Comparison of ENCODE assay signal across 9 mouse cellular contexts in the genomic region with DNA sequence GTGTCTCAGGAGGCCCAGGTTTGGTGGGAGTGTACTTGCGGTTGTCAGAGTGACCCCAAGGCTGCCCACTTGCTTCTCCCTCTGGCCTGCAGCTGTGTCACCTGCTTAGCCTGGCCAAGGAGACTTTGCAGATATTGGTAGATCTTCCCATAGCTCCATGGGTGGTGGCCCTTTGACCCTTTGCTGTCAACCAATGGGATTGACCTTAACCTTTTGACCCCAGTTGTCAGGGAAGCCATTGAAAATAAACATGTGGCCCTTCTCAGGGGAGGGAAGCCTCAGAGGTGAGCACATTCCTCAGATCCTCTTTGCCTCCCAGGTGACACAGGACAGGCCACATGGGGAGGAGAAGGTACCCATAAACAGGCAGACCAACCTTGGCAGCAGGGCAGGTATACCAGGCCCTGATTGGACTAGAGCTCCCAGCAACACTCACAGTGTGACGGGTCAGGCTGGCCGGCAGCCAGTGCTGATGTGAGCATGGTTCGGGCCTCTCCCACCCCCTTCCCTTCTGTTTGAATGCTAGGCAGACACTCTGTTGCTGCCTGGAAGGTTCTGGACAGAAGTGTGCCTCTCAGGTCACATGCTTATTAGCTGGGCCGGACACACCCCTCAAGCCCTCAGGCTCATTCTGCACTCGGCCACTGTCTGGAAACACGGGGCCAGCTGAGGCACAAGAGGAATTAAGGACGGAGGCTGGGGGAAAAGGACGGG. TPM values are rescaled to one million over a fixed set of nuclear protein-coding genes. Genes with fewer than 3 reads are reported as not detected.
DNase-seq lines count a peak whose midpoint lies in the region; ATAC-seq and TF ChIP-seq lines count a peak whose summit lies in the region.
"Had no signal": no experiment of that assay in that cellular context is flagged by ENCODE, and none has a peak within 500 bp of the region (broad histone marks: within the 10 kb centered on the region; RNA-seq: fewer than 3 reads in every experiment).

No protein-coding gene starts in this region.

- TF ChIP-seq POLR2A in heart, adult 2 months (IDR thresholded peaks at IDR 0.05; ENCODE audit: insufficient read depth, low read depth, low read length): no peak
- TF ChIP-seq POLR2A in ES-Bruce4 (IDR thresholded peaks at IDR 0.05; ENCODE audit: insufficient read depth, low read length): no peak

- H3K27ac ChIP-seq in heart, embryonic 16.5 days (ENCODE audit: low read length): no peak overlapping the region
- H3K27ac ChIP-seq in heart, adult 2 months: no peak overlapping the region; the same call in 1 of the 2 replicates
- H3K27ac ChIP-seq in ES-Bruce4 (ENCODE audit: insufficient read depth, low read length): no peak overlapping the region
- H3K27ac ChIP-seq: macrophage had no signal

- no peaks in the 10 kb centered on the region for H3K9me3 ChIP-seq in heart, embryonic 16.5 days (replicated peaks; ENCODE audit: control insufficient read depth, low read length)
- H3K9me3 ChIP-seq in ES-Bruce4 (replicated peaks; ENCODE audit: control insufficient read depth, insufficient read depth, low read length, poor library complexity, severe bottlenecking): no peaks in the 10 kb centered on the region

- H3K4me2 ChIP-seq in heart, embryonic 16.5 days (ENCODE audit: low read depth, low read length): no peak overlapping the region

- no peak for DNase-seq in heart, adult 2 months
- peak; percentile 71 for DNase-seq in cerebellum, adult 9-10 months
- DNase-seq in kidney, postnatal 10 days: peak; percentile 88
- DNase-seq in urinary bladder, postnatal 36 days (ENCODE audit: low spot score in 2 of 2): no peak
- DNase-seq in left cerebral cortex, adult 18-20 months (ENCODE audit: low spot score in 2 of 2): no peak

- no peak overlapping the region for H3K9ac ChIP-seq in heart, embryonic 16.5 days (ENCODE audit: low read length)
- no peak overlapping the region for H3K9ac ChIP-seq in heart, adult 2 months (ENCODE audit: low read depth, low read length)
- H3K9ac ChIP-seq in ES-Bruce4 (ENCODE audit: low read depth, poor library complexity, severe bottlenecking): no peak overlapping the region

- H3K4me1 ChIP-seq in heart, embryonic 16.5 days (ENCODE audit: control insufficient read depth, insufficient read depth, low read length): no peaks in the 10 kb centered on the region
- no peaks in the 10 kb centered on the region for H3K4me1 ChIP-seq in heart, adult 2 months (ENCODE audit: control insufficient read depth, insufficient read depth, low read length)
- peaks cover 2% of the 10 kb centered on the region for H3K4me1 ChIP-seq in ES-Bruce4 (ENCODE audit: control insufficient read depth, insufficient read depth, low read length)

- no peaks in the 10 kb centered on the region for H3K36me3 ChIP-seq in heart, embryonic 16.5 days (ENCODE audit: control insufficient read depth, insufficient read depth)
- no peaks in the 10 kb centered on the region for H3K36me3 ChIP-seq in heart, adult 2 months (ENCODE audit: control insufficient read depth, insufficient read depth, low read length)
- H3K36me3 ChIP-seq in ES-Bruce4 (ENCODE audit: control insufficient read depth, insufficient read depth, low read length, poor library complexity, severe bottlenecking): no peaks in the 10 kb centered on the region

- no peaks in the 10 kb centered on the region for H3K27me3 ChIP-seq in heart, embryonic 16.5 days (ENCODE audit: control insufficient read depth, insufficient read depth, low read length)
- H3K27me3 ChIP-seq in heart, adult 2 months (ENCODE audit: control insufficient read depth, insufficient read depth, low read length): no peaks in the 10 kb centered on the region
- no peaks in the 10 kb centered on the region for H3K27me3 ChIP-seq in ES-Bruce4 (ENCODE audit: control insufficient read depth, insufficient read depth, low read length, poor library complexity, severe bottlenecking)

- no peaks in the 10 kb centered on the region for H3K79me2 ChIP-seq in heart, adult 2 months (replicated peaks; ENCODE audit: control insufficient read depth, insufficient read depth, low read length)

- peak; percentile 23; the same call in 1 of the 2 replicates for ATAC-seq in heart, embryonic 16.5 days (replicated peaks; ENCODE audit: extremely low read depth, insufficient read depth, low FRiP score)
- ATAC-seq in megakaryocyte progenitor cell, adult 5-6 weeks (replicated peaks; ENCODE audit: poor library complexity): no peak

- 41% methylated on average over 9 of the region's 9 CpGs for WGBS in heart, embryonic 16.5 days
- WGBS in heart, adult 2 months: 60% methylated on average over 9 of the region's 9 CpGs

- intact Hi-C loops in heart, adult 2 months (cut with DNase I): loop anchor here (1.0 to 2.0 kb wide), 3 partner anchors 36 to 277 kb away; no protein-coding TSS in a partner anchor

- no peak for TF ChIP-seq EP300 in heart, adult 2 months (IDR thresholded peaks at IDR 0.05; ENCODE audit: insufficient read depth, low read depth, low read length)
- TF ChIP-seq EP300 in ES-Bruce4 (IDR thresholded peaks at IDR 0.05; ENCODE audit: insufficient read depth, low read depth, low read length): peak; percentile 41; the same call in 1 of the 2 replicates

- no peak for TF ChIP-seq CTCF in heart, adult 2 months (IDR thresholded peaks at IDR 0.05)
- no peak for TF ChIP-seq CTCF in ES-Bruce4 (IDR thresholded peaks at IDR 0.05; ENCODE audit: low read depth, low read length)

- no peak overlapping the region for H3K4me3 ChIP-seq in heart, embryonic 16.5 days (ENCODE audit: low read length)
- no peak overlapping the region for H3K4me3 ChIP-seq in heart, adult 2 months
- H3K4me3 ChIP-seq in ES-Bruce4 (ENCODE audit: low read depth, low read length): no peak overlapping the region

RNA-seq across cellular contexts. Expression of gene Aatk, which starts 17.4 kb away (rescaled TPM):
- 1.3 and 1.4 TPM in 2 replicates for polyA plus RNA-seq in heart, embryonic 16.5 days (2015; fragmentation: Nextera tagmentation; extraction: Ambion mirVana)
- 1 to 10 TPM; 3.6 to 4.7 TPM for total RNA-seq in heart, adult 2 months (2021)
- 10.3 and 12.1 TPM in 2 replicates for polyA plus RNA-seq in heart, adult 2 months (2012; rRNA removed)
- polyA plus RNA-seq in ES-Bruce4 (2011; ENCODE audit: insufficient read depth, insufficient read length, low read depth, missing spikeins): 0.81 and 1.6 TPM in 2 replicates
- total RNA-seq in megakaryocyte progenitor cell, adult 5-6 weeks (2015): 4.7 and 6.3 TPM in 2 replicates
- total RNA-seq in megakaryocyte progenitor cell, adult 5-6 weeks (2017): 5.6 and 6.3 TPM in 2 replicates
- total RNA-seq in left cerebral cortex, adult 18-20 months (2021): 100 to 1,000 TPM; 185 to 187 TPM

RNA-seq across cellular contexts. Expression of gene Cep131, which starts 57.0 kb away (rescaled TPM):
- 13.2 and 14.5 TPM in 2 replicates for polyA plus RNA-seq in heart, embryonic 16.5 days (2015; fragmentation: Nextera tagmentation; extraction: Ambion mirVana)
- total RNA-seq in heart, adult 2 months (2021): 10 to 100 TPM in 1 of 2 experiments, 1 to 10 TPM in 1; 9.3 to 10.7 TPM
- polyA plus RNA-seq in heart, adult 2 months (2012; rRNA removed): 3.7 and 6.5 TPM in 2 replicates
- 12.2 and 18.7 TPM in 2 replicates for polyA plus RNA-seq in ES-Bruce4 (2011; ENCODE audit: insufficient read depth, insufficient read length, low read depth, missing spikeins)
- 5.1 and 5.2 TPM in 2 replicates for total RNA-seq in megakaryocyte progenitor cell, adult 5-6 weeks (2015)
- 12.3 and 19.3 TPM in 2 replicates for total RNA-seq in megakaryocyte progenitor cell, adult 5-6 weeks (2017)
- 10 to 100 TPM; 20.6 to 31.9 TPM for total RNA-seq in left cerebral cortex, adult 18-20 months (2021)

Comparison
In these comparisons a context has a peak if more than half of its experiments do, and no peak if none do; other contexts are left out.
1. DNase-seq: peak in cerebellum, adult 9-10 months (single experiment) and kidney, postnatal 10 days (single experiment); none in heart, adult 2 months (0 of 2), urinary bladder, postnatal 36 days (0 of 2) and left cerebral cortex, adult 18-20 months (0 of 2).
2. RNA of gene Aatk, which starts 17.4 kb away (total RNA-seq): 185 to 187 TPM in left cerebral cortex, adult 18-20 months; 4.7 to 6.3 TPM in megakaryocyte progenitor cell, adult 5-6 weeks and 3.6 to 4.7 TPM in heart, adult 2 months; every median in the first group is over 10 times any median in the second.